Mouse (Mus musculus): Measurements from ENCODE around the gene Rpl23.

- TF ChIP-seq GATA1 (IDR thresholded peaks at IDR 0.05; ENCODE audit: low read length) (no peak), TAL1 (IDR thresholded peaks at IDR 0.05; ENCODE audit: low read length) (no peak)
These were observed 3.3 kb downstream of the Rpl23 start for GRCm38 (mm10) chr11:97778918-97779317.
